Mouse (Mus musculus): ENCODE data around the gene Tnfsf11. TPM values are rescaled to one million over a fixed set of nuclear protein-coding genes. Genes with fewer than 3 reads are reported as not detected.

The Tnfsf11 gene
- polyA plus RNA-seq, 1 experiment: 0.18 TPM

DNA sequence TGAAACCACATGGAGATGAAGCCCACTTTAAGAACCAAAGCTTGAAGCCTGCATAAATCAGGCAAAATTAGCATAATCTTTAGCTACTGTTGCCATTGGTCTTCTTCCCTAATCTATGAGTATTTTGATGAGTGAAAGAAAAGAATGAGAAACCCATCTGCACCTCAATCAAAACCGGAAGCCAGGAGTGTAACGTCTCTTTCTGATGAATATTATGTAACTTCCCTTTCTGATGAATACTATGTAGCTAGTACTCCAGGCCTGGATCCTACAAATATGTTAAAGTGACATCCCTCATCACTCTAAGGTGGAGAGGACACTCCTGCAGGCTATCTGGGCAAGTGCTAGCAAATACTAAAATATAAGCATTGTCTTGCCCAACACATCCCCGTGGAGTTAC, 6.9 kb downstream of the Tnfsf11 start:
- no peaks in the 10 kb centered on the region for H3K79me2 ChIP-seq (ENCODE audit: control insufficient read depth, insufficient read depth)
- no peak overlapping the region for H3K4me3 ChIP-seq
- H3ac ChIP-seq (ENCODE audit: control insufficient read depth, insufficient read length): no peak overlapping the region
- no peaks in the 10 kb centered on the region for H3K36me3 ChIP-seq (ENCODE audit: control insufficient read depth, insufficient read depth)
- no peaks in the 10 kb centered on the region for H3K27me3 ChIP-seq (ENCODE audit: control insufficient read depth, insufficient read depth, insufficient read length)
- no peak for TF ChIP-seq TCF3 (IDR thresholded peaks at IDR 0.05; ENCODE audit: insufficient read length, low read depth)
- no peak for TF ChIP-seq POLR2A (IDR thresholded peaks at IDR 0.05; ENCODE audit: insufficient read length, low read depth)
- no peak for TF ChIP-seq SRF (IDR thresholded peaks at IDR 0.05; ENCODE audit: control insufficient read depth, insufficient read length, low read depth)
- TF ChIP-seq MYOD1 (IDR thresholded peaks at IDR 0.05; ENCODE audit: control insufficient read depth in 1 of 3, insufficient read length in 2 of 3, low read depth in 2 of 3): no peak
- TF ChIP-seq E2F4 (IDR thresholded peaks at IDR 0.05; ENCODE audit: insufficient read depth): no peak
- TF ChIP-seq POLR2AphosphoS2 (IDR thresholded peaks at IDR 0.05; ENCODE audit: insufficient read length, low read depth): no peak
- TF ChIP-seq MYOG (IDR thresholded peaks at IDR 0.05; ENCODE audit: control insufficient read depth in 1 of 3, insufficient read depth in 1 of 3, insufficient read length in 2 of 3, low read depth in 2 of 3): no peak
- no peak for TF ChIP-seq REST (IDR thresholded peaks at IDR 0.05; ENCODE audit: insufficient read depth, insufficient read length)
- no peak for TF ChIP-seq TCF12 (IDR thresholded peaks at IDR 0.05; ENCODE audit: insufficient read depth, poor library complexity, severe bottlenecking)
- no peak overlapping the region for H3K4me2 ChIP-seq (ENCODE audit: low read depth)

DNA sequence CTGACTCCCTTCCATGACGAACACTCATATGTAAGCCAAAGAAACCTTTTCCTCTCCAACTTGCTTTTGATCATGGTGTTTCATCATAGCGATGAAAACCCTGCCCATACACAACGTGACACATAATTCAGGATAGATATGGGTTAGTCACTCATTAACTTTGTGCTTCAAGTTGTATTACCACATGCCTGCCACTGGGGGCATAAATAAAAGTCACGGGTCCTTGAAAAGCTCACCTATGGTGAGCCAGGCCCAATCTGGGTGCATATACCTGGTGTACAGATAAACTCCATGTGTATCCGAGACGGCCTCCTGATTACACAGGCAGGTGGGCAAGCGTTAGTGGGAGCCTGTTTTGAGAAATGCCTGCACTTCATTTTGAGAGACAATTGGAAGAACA, 15.2 kb downstream of the Tnfsf11 start:
- TF ChIP-seq MYOD1 (IDR thresholded peaks at IDR 0.05; ENCODE audit: control insufficient read depth in 1 of 3, insufficient read length in 2 of 3, low read depth in 2 of 3): no peak
- no peak for TF ChIP-seq E2F4 (IDR thresholded peaks at IDR 0.05; ENCODE audit: insufficient read depth)
- H3K4me2 ChIP-seq (ENCODE audit: low read depth): no peak overlapping the region
- H3ac ChIP-seq (ENCODE audit: control insufficient read depth, insufficient read length): no peak overlapping the region

GRCm38 (mm10) chr14:78289912-78290523, 17.8 kb downstream of the Tnfsf11 start:
- Histone ChIP-seq H3K4me2 (ENCODE audit: low read depth) (no peak overlapping the region), H3K36me3 (ENCODE audit: control insufficient read depth, insufficient read depth) (no peaks in the 10 kb centered on the region), H3K79me2 (ENCODE audit: control insufficient read depth, insufficient read depth) (no peaks in the 10 kb centered on the region), H3K4me3 (no peak overlapping the region), H3ac (ENCODE audit: control insufficient read depth, insufficient read length) (no peak overlapping the region), H3K27me3 (ENCODE audit: control insufficient read depth, insufficient read depth, insufficient read length) (no peaks in the 10 kb centered on the region)
- TF ChIP-seq REST (IDR thresholded peaks at IDR 0.05; ENCODE audit: insufficient read depth, insufficient read length) (no peak), TCF3 (IDR thresholded peaks at IDR 0.05; ENCODE audit: insufficient read length, low read depth) (no peak), MYOG (IDR thresholded peaks at IDR 0.05; ENCODE audit: control insufficient read depth in 1 of 3, insufficient read depth in 1 of 3, insufficient read length in 2 of 3, low read depth in 2 of 3) (no peak), MAX (IDR thresholded peaks at IDR 0.05; ENCODE audit: low read depth) (no peak), CEBPB (IDR thresholded peaks at IDR 0.05; ENCODE audit: insufficient read depth, poor library complexity, severe bottlenecking) (no peak), TCF12 (IDR thresholded peaks at IDR 0.05; ENCODE audit: insufficient read depth, poor library complexity, severe bottlenecking) (no peak)

More for the DNA sequence above, 15.2 kb downstream of the Tnfsf11 start:
- Histone ChIP-seq H3K4me3 (no peak overlapping the region), H3K27me3 (ENCODE audit: control insufficient read depth, insufficient read depth, insufficient read length) (no peaks in the 10 kb centered on the region), H3K79me2 (ENCODE audit: control insufficient read depth, insufficient read depth) (no peaks in the 10 kb centered on the region), H3K36me3 (ENCODE audit: control insufficient read depth, insufficient read depth) (no peaks in the 10 kb centered on the region)

DNA sequence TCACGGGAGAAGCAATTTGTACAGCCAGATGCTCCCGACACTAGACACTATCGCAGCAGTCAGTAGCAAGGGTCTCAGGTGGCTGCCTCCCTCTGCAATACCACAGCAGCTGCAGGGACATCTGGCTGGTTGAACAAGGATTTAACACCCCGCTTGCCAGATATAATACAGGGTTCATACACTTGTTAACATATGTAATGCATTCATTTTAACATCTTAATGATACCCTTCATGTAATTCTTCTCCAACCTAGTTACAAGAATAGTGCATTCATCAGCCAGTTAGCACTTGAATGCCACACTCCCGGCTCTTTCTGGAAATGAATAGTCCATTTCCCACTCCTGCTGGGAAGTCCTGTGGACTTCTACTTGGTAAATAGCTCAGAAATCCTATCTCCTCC, 18.9 kb downstream of the Tnfsf11 start:
- no peaks in the 10 kb centered on the region for H3K79me2 ChIP-seq (ENCODE audit: control insufficient read depth, insufficient read depth)
- H3K27me3 ChIP-seq (ENCODE audit: control insufficient read depth, insufficient read depth, insufficient read length): no peaks in the 10 kb centered on the region
- no peak overlapping the region for H3ac ChIP-seq (ENCODE audit: control insufficient read depth, insufficient read length)
- H3K36me3 ChIP-seq (ENCODE audit: control insufficient read depth, insufficient read depth): no peaks in the 10 kb centered on the region
- no peak overlapping the region for H3K4me3 ChIP-seq
- H3K4me2 ChIP-seq (ENCODE audit: low read depth): no peak overlapping the region
- TF ChIP-seq MYOG (IDR thresholded peaks at IDR 0.05; ENCODE audit: control insufficient read depth in 1 of 3, insufficient read depth in 1 of 3, insufficient read length in 2 of 3, low read depth in 2 of 3) (no peak), SRF (IDR thresholded peaks at IDR 0.05; ENCODE audit: control insufficient read depth, insufficient read length, low read depth) (no peak), POLR2A (IDR thresholded peaks at IDR 0.05; ENCODE audit: insufficient read length, low read depth) (no peak), E2F4 (IDR thresholded peaks at IDR 0.05; ENCODE audit: insufficient read depth) (no peak), MYOD1 (IDR thresholded peaks at IDR 0.05; ENCODE audit: control insufficient read depth in 1 of 3, insufficient read length in 2 of 3, low read depth in 2 of 3) (no peak), TCF12 (IDR thresholded peaks at IDR 0.05; ENCODE audit: insufficient read depth, poor library complexity, severe bottlenecking) (no peak), TCF3 (IDR thresholded peaks at IDR 0.05; ENCODE audit: insufficient read length, low read depth) (no peak), REST (IDR thresholded peaks at IDR 0.05; ENCODE audit: insufficient read depth, insufficient read length) (no peak), MAX (IDR thresholded peaks at IDR 0.05; ENCODE audit: low read depth) (no peak), CEBPB (IDR thresholded peaks at IDR 0.05; ENCODE audit: insufficient read depth, poor library complexity, severe bottlenecking) (no peak), POLR2AphosphoS2 (IDR thresholded peaks at IDR 0.05; ENCODE audit: insufficient read length, low read depth) (no peak), USF1 (IDR thresholded peaks at IDR 0.05; ENCODE audit: low read depth) (no peak)

GRCm38 (mm10) chr14:78287906-78288800, 19.7 kb downstream of the Tnfsf11 start:
- H3K27me3 ChIP-seq (ENCODE audit: control insufficient read depth, insufficient read depth, insufficient read length): no peaks in the 10 kb centered on the region
- H3ac ChIP-seq (ENCODE audit: control insufficient read depth, insufficient read length): no peak overlapping the region
- no peaks in the 10 kb centered on the region for H3K36me3 ChIP-seq (ENCODE audit: control insufficient read depth, insufficient read depth)
- TF ChIP-seq MAX (IDR thresholded peaks at IDR 0.05; ENCODE audit: low read depth): no peak
- TF ChIP-seq USF1 (IDR thresholded peaks at IDR 0.05; ENCODE audit: low read depth): no peak
- no peak for TF ChIP-seq MYOG (IDR thresholded peaks at IDR 0.05; ENCODE audit: control insufficient read depth in 1 of 3, insufficient read depth in 1 of 3, insufficient read length in 2 of 3, low read depth in 2 of 3)
- TF ChIP-seq E2F4 (IDR thresholded peaks at IDR 0.05; ENCODE audit: insufficient read depth): no peak
- no peak for TF ChIP-seq SRF (IDR thresholded peaks at IDR 0.05; ENCODE audit: control insufficient read depth, insufficient read length, low read depth)
- TF ChIP-seq TCF12 (IDR thresholded peaks at IDR 0.05; ENCODE audit: insufficient read depth, poor library complexity, severe bottlenecking): no peak
- no peak for TF ChIP-seq CEBPB (IDR thresholded peaks at IDR 0.05; ENCODE audit: insufficient read depth, poor library complexity, severe bottlenecking)
- TF ChIP-seq MYOD1 (IDR thresholded peaks at IDR 0.05; ENCODE audit: control insufficient read depth in 1 of 3, insufficient read length in 2 of 3, low read depth in 2 of 3): no peak
- no peak for TF ChIP-seq POLR2A (IDR thresholded peaks at IDR 0.05; ENCODE audit: insufficient read length, low read depth)
- TF ChIP-seq TCF3 (IDR thresholded peaks at IDR 0.05; ENCODE audit: insufficient read length, low read depth): no peak
- no peak overlapping the region for H3K4me2 ChIP-seq (ENCODE audit: low read depth)
- H3K79me2 ChIP-seq (ENCODE audit: control insufficient read depth, insufficient read depth): no peaks in the 10 kb centered on the region
- no peak overlapping the region for H3K4me3 ChIP-seq

Data from myocyte (in vitro differentiated cells).